Mouse (Mus musculus): ENCODE results near the gene Btbd9.

Gene Btbd9

DNA sequence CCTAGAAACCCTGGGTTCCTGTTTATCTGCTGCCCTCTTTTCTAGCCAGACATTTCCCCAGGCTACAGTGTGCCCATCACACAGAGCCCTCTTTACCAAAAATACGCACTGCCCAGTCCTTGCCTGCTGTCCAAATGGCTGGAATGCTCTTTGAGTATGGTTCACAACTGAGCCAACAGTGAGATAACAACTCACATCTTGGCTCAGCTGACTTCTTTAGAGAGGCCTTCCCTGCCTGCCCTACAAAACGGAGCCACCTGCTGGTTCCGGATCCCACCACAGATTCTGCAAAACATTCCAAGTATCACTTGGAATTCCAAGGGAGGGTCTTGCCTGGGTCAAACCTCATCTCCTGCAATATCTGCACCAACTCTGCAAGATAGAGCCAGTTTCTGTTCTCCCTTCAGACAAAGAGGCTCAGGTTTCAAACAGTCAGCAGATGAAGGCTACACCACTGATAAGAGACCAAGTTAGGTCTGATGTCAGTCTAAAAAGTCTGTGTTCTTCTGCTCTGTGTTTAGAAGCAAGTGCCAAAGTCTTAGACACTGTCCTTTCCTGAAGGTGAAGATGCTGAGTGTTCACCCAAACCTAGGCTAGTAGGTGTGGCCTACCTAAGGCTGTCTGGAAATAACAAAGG, 130.4 kb downstream of the Btbd9 start:
- in situ Hi-C loops (cut with MboI; ENCODE audit: low pct_unique_long_range_greater_than_20kb in 1 of 2, low sequenced_read_pairs in 2 of 2, unreplicated experiment in 1 of 2), result loop anchor here (5.0 kb wide), 1 partner anchor 476 kb away; no protein-coding TSS in a partner anchor

- in situ Hi-C loops (cut with MboI; ENCODE audit: low pct_unique_long_range_greater_than_20kb in 1 of 2, low sequenced_read_pairs in 2 of 2, unreplicated experiment in 1 of 2), result no loop called here
These were observed 136.6 kb downstream of the Btbd9 start for GRCm38 (mm10) chr17:30439702-30440101.

DNA sequence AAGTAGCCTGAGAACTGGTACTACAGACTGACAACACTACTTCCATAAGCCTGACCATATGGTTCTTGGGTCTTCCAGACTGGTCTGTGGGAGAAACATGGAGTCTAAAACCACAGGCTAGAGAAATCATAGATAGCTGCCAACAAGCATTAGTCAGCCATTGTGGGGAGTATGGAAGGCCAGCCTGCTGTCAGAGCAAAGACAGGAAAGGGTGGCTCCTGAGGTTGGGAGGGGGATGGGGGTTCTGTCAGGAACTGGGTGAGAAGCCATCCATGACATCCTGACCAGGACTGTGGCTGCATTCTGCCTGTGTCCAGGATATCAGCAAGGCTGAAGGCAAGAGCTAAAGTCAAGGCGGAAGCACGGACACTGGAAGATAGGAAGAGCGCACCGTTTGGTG, 137.5 kb downstream of the Btbd9 start:
- in situ Hi-C loops (cut with MboI; ENCODE audit: low pct_unique_long_range_greater_than_20kb in 1 of 2, low sequenced_read_pairs in 2 of 2, unreplicated experiment in 1 of 2), result no loop called here

DNA sequence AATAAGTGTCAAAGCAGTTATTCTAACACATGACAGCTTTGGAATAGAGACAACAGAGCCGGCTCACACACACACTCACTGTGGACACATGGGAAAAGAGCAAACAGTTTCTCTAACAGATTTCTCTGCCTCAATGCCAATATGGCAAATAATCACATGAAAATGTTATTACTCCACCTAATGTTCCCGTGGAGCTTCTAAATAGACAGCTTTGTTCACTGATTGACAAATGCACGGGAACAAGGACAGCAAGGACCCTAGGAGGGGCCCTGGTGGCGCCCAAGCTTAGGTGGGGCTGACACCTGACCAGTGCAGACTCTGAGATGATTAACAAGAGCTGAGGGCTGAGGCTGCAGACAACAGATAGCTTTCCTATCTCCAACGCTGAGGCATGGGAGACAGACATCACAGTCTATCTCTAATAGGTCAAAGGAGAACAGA, 140.2 kb downstream of the Btbd9 start:
- in situ Hi-C loops (cut with MboI; ENCODE audit: low pct_unique_long_range_greater_than_20kb in 1 of 2, low sequenced_read_pairs in 2 of 2, unreplicated experiment in 1 of 2), result no loop called here

DNA sequence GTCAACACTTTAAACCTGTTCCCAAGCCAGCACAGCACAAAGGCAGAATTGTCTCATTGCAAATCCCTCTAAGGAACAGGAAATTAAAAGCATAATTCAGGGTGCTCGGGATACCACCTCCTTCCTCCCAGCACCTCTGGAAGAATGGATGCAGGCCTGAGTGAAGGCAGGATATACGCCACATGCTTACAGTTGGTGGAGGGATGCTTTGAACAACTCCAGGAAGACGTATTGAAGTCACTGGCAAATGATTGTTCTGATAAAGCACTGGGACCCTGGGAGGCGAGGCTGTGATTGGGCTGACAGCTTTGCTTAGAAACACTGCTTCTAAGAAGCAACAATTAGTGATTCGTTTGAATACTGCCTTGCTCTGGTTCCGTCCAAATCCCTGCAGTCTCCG, 140.8 kb downstream of the Btbd9 start:
- in situ Hi-C loops (cut with MboI; ENCODE audit: low pct_unique_long_range_greater_than_20kb in 1 of 2, low sequenced_read_pairs in 2 of 2, unreplicated experiment in 1 of 2), result no loop called here

GRCm38 (mm10) chr17:30432094-30432493, 144.2 kb downstream of the Btbd9 start:
- in situ Hi-C loops (cut with MboI; ENCODE audit: low pct_unique_long_range_greater_than_20kb in 1 of 2, low sequenced_read_pairs in 2 of 2, unreplicated experiment in 1 of 2), result no loop called here

DNA sequence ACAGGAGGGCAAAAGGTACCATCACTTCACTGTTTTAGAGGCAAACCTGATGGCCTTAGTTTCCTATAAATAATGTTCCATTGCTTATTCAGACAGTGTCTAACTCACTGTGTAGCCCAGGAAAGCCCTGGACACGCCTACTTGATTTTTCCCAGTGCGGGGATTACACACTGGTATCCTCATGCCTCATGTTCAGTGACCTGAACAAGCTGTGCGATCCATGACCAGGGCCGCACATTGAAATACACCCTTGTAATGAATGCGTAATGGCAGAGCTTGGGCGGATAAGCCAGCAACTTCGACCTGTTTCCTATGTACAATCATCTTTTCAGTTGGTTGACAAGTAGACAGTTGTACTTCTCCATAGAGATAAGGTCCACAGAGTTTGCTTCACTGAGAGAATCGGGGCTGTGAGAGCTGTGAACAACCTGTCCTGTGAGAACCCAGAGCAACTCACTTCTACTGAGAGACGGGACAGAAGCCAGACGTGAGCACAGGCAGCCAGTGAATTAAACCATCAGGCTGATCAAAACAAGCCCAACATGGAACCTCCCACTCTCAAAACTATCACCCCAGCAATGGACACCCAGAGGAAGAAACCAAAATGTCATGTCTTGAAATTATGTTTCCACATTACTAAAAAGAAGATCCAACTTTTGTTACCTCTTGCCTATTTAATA, 145.2 kb downstream of the Btbd9 start:
- in situ Hi-C loops (cut with MboI; ENCODE audit: low pct_unique_long_range_greater_than_20kb in 1 of 2, low sequenced_read_pairs in 2 of 2, unreplicated experiment in 1 of 2), result no loop called here

GRCm38 (mm10) chr17:30428661-30429060, 147.6 kb downstream of the Btbd9 start:
- in situ Hi-C loops (cut with MboI; ENCODE audit: low pct_unique_long_range_greater_than_20kb in 1 of 2, low sequenced_read_pairs in 2 of 2, unreplicated experiment in 1 of 2), result no loop called here

DNA sequence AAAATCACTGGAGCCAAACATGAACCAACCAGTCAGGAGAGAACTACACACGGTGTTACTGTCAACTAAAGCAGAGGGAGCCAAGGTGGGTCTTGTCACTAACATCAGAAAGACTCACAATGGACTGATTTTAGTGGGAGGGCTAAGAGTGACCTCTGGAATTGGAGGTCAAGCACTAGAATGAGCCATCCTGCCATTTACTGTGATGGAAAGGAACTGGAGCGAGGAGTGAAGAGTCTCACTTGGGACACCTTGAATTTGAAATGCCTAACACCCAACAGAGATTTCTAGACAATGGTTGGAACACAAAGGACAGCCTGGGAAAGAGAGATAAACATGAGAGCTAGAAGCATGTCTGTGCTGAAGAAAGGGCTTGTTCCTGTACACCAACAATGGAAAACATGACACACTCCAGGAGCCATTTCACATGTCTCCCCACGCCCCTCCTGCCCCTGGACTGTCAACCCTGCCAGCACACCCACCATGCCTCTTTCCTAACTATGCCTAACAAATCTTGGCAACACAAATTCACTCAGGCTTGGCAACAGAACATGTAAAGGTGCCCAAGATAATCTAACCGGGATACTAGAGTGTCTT, 152.9 kb downstream of the Btbd9 start:
- in situ Hi-C loops (cut with MboI; ENCODE audit: low pct_unique_long_range_greater_than_20kb in 1 of 2, low sequenced_read_pairs in 2 of 2, unreplicated experiment in 1 of 2), result no loop called here

GRCm38 (mm10) chr17:30422278-30422677, 154.0 kb downstream of the Btbd9 start:
- in situ Hi-C loops (cut with MboI; ENCODE audit: low pct_unique_long_range_greater_than_20kb in 1 of 2, low sequenced_read_pairs in 2 of 2, unreplicated experiment in 1 of 2), result no loop called here

GRCm38 (mm10) chr17:30421256-30421655, 155.0 kb downstream of the Btbd9 start:
- in situ Hi-C loops (cut with MboI; ENCODE audit: low pct_unique_long_range_greater_than_20kb in 1 of 2, low sequenced_read_pairs in 2 of 2, unreplicated experiment in 1 of 2), result no loop called here

- in situ Hi-C loops (cut with MboI; ENCODE audit: low pct_unique_long_range_greater_than_20kb in 1 of 2, low sequenced_read_pairs in 2 of 2, unreplicated experiment in 1 of 2), result no loop called here
These were observed 156.8 kb downstream of the Btbd9 start for GRCm38 (mm10) chr17:30419494-30419893.

- in situ Hi-C loops (cut with MboI; ENCODE audit: low pct_unique_long_range_greater_than_20kb in 1 of 2, low sequenced_read_pairs in 2 of 2, unreplicated experiment in 1 of 2), result no loop called here
These were observed 157.8 kb downstream of the Btbd9 start for GRCm38 (mm10) chr17:30418510-30418909.

DNA sequence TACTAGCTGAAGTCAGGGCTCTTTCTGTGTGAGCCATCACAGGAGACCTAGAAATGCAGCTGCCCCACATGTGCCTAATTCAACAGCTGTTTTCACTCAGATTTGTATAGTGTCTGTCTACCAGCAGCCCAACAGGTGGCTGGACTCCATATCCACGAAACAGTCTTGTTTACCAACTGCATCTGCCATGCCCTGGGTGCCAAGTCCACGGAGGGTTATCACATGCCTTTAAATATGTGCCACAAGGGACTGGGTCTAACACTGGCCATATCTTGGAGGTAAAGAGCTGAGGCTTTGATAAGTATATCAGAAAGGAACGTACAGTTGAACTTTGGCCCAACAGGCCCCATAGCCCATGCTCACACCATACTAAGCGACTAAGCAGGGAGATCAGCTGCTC, 159.2 kb downstream of the Btbd9 start:
- in situ Hi-C loops (cut with MboI; ENCODE audit: low pct_unique_long_range_greater_than_20kb in 1 of 2, low sequenced_read_pairs in 2 of 2, unreplicated experiment in 1 of 2), result no loop called here

- in situ Hi-C loops (cut with MboI; ENCODE audit: low pct_unique_long_range_greater_than_20kb in 1 of 2, low sequenced_read_pairs in 2 of 2, unreplicated experiment in 1 of 2), result no loop called here
These were observed 160.6 kb downstream of the Btbd9 start for GRCm38 (mm10) chr17:30415693-30416092.

DNA sequence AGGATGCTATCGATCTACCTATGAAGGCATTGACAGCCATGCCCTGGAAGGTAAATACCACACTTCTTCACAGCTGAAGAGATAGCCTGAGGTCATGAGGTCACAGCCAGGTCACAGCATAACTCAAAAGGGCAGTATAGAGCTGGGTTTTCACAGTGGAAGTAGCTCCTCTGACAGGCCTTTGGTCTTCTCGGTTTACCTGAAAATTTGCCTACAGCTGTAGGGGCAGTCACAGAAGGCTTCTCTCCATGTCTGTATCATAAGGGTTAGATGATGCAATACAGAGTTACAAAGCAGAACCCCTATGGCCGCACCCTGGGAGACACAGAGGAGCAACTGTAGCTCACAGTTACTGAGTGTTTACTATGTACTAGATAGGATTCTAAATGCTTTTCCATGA, 163.3 kb downstream of the Btbd9 start:
- in situ Hi-C loops (cut with MboI; ENCODE audit: low pct_unique_long_range_greater_than_20kb in 1 of 2, low sequenced_read_pairs in 2 of 2, unreplicated experiment in 1 of 2), result no loop called here

- in situ Hi-C loops (cut with MboI; ENCODE audit: low pct_unique_long_range_greater_than_20kb in 1 of 2, low sequenced_read_pairs in 2 of 2, unreplicated experiment in 1 of 2), result no loop called here
These were observed 170.3 kb downstream of the Btbd9 start for GRCm38 (mm10) chr17:30406002-30406401.

DNA sequence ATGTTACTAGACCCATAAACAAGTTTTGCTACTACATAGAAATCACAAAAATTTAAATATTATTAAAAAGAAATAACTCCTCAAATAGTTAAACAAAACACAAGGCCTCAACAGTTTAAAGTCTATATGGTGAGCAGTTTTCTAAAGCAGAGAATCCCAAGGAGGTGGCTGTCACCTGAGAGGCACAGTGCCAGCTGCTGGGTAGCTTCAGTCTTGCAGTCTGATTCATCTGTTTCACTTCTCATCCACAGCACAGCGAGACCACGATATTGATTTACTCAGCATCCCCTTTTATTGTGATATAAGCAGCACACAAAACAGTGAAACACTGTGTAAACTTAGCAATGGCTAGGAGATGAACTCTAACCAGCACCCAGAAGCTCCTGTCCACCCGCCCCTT, 173.4 kb downstream of the Btbd9 start:
- in situ Hi-C loops (cut with MboI; ENCODE audit: low pct_unique_long_range_greater_than_20kb in 1 of 2, low sequenced_read_pairs in 2 of 2, unreplicated experiment in 1 of 2), result no loop called here

- in situ Hi-C loops (cut with MboI; ENCODE audit: low pct_unique_long_range_greater_than_20kb in 1 of 2, low sequenced_read_pairs in 2 of 2, unreplicated experiment in 1 of 2), result no loop called here
These were observed 181.0 kb downstream of the Btbd9 start for GRCm38 (mm10) chr17:30395261-30395660.

- in situ Hi-C loops (cut with MboI; ENCODE audit: low pct_unique_long_range_greater_than_20kb in 1 of 2, low sequenced_read_pairs in 2 of 2, unreplicated experiment in 1 of 2), result no loop called here
These were observed 184.3 kb downstream of the Btbd9 start for GRCm38 (mm10) chr17:30392031-30392430.
